Mouse (Mus musculus): Measurements from ENCODE around the gene Scgb2b3. TPM values are rescaled to one million over a fixed set of nuclear protein-coding genes. Genes with fewer than 3 reads are reported as not detected.

The Scgb2b3 gene
- not detected for total RNA-seq (2023)

GRCm38 (mm10) chr7:31362022-31362560 lies at the start of gene Scgb2b3:
Scgb2b3 (minus strand) TSS chr7:31362072.

GRCm38 (mm10) chr7:31375292-31375691 lies 13.4 kb upstream of the Scgb2b3 start, which contains the start of gene Scgb1b3:
Scgb1b3 (plus strand) TSS chr7:31375592.

Other genes with a start within 250 kb of the Scgb2b3 start
- gene Hpn, start 246.8 kb downstream of the Scgb2b3 start, total RNA-seq (2023), result not detected
- gene Scn1b, start 235.1 kb downstream of the Scgb2b3 start, total RNA-seq (2023), result 1.7 TPM
- gene Gramd1a, start 206.2 kb downstream of the Scgb2b3 start, total RNA-seq (2023), result 987 TPM
- not detected for gene Scgb2b2, start 71.6 kb downstream of the Scgb2b3 start, total RNA-seq (2023)
- not detected for gene Scgb1b2, start 70.3 kb downstream of the Scgb2b3 start, total RNA-seq (2023)
- not detected for gene Scgb1b3, start 13.5 kb upstream of the Scgb2b3 start, total RNA-seq (2023)